Mouse (Mus musculus): ENCODE results near the gene Kif4. TPM values are rescaled to one million over a fixed set of nuclear protein-coding genes. Genes with fewer than 3 reads are reported as not detected.

The Kif4 gene
- polyA plus RNA-seq, 1 experiment from 2014 or later = 22.0 TPM

GRCm38 (mm10) chrX:100638477-100638876, 12.9 kb downstream of the Kif4 start:
- no peak overlapping the region for H3K9ac ChIP-seq
- 68% methylated on average over 8 of the region's 8 CpGs for WGBS
- no peak overlapping the region for H3K4me2 ChIP-seq
- no peak overlapping the region for H3K4me3 ChIP-seq
- no peak for ATAC-seq (ENCODE audit: extremely low read depth, insufficient number of reproducible peaks, low FRiP score, low TSS enrichment)
- no peaks in the 10 kb centered on the region for H3K4me1 ChIP-seq
- no peaks in the 10 kb centered on the region for H3K27me3 ChIP-seq (replicated peaks)
- no peaks in the 10 kb centered on the region for H3K9me3 ChIP-seq
- H3K27ac ChIP-seq (replicated peaks) = no peak overlapping the region
- H3K36me3 ChIP-seq = peaks cover 69% of the 10 kb centered on the region

- Histone ChIP-seq H3K4me3 (no peak overlapping the region), H3K27me3 (replicated peaks) (no peaks in the 10 kb centered on the region; the same call in 1 of the 2 replicates), H3K4me2 (no peak overlapping the region), H3K9me3 (no peaks in the 10 kb centered on the region; the same call in 1 of the 2 replicates), H3K9ac (no peak overlapping the region), H3K4me1 (no peaks in the 10 kb centered on the region), H3K36me3 (0 out of 2 replicates have a peak, but pooled peaks cover 8% of the 10 kb centered on the region), H3K27ac (replicated peaks) (no peak overlapping the region)
- ATAC-seq (ENCODE audit: extremely low read depth, insufficient number of reproducible peaks, low FRiP score, low TSS enrichment) = no peak
Measured at GRCm38 (mm10) chrX:100652848-100653247, 27.3 kb downstream of the Kif4 start.

- H3K36me3 ChIP-seq = peaks cover 28% of the 10 kb centered on the region
- H3K4me1 ChIP-seq = no peaks in the 10 kb centered on the region
- no peaks in the 10 kb centered on the region for H3K9me3 ChIP-seq
- H3K27me3 ChIP-seq (replicated peaks) = no peaks in the 10 kb centered on the region
- H3K27ac ChIP-seq (replicated peaks) = no peak overlapping the region
- no peak for ATAC-seq (ENCODE audit: extremely low read depth, insufficient number of reproducible peaks, low FRiP score, low TSS enrichment)
- H3K9ac ChIP-seq = no peak overlapping the region
- 87% methylated on average over 2 of the region's 2 CpGs for WGBS
- H3K4me3 ChIP-seq = no peak overlapping the region
- H3K4me2 ChIP-seq = no peak overlapping the region
Measured at GRCm38 (mm10) chrX:100664825-100665224, 39.3 kb downstream of the Kif4 start.

GRCm38 (mm10) chrX:100678204-100678603, 52.7 kb downstream of the Kif4 start:
- WGBS = 91% methylated on average over 3 of the region's 3 CpGs
- Histone ChIP-seq H3K4me1 (no peaks in the 10 kb centered on the region), H3K4me3 (no peak overlapping the region)

GRCm38 (mm10) chrX:100686527-100686926, 61.0 kb downstream of the Kif4 start:
- Histone ChIP-seq H3K36me3 (peaks cover 30% of the 10 kb centered on the region), H3K9ac (no peak overlapping the region), H3K4me1 (no peaks in the 10 kb centered on the region), H3K27ac (replicated peaks) (no peak overlapping the region), H3K27me3 (replicated peaks) (peaks cover 11% of the 10 kb centered on the region), H3K4me3 (no peak overlapping the region), H3K4me2 (no peak overlapping the region), H3K9me3 (no peaks in the 10 kb centered on the region)
- ATAC-seq (ENCODE audit: extremely low read depth, insufficient number of reproducible peaks, low FRiP score, low TSS enrichment) = no peak
- WGBS = 41% methylated on average over 3 of the region's 3 CpGs

More at GRCm38 (mm10) chrX:100678204-100678603, 52.7 kb downstream of the Kif4 start:
- H3K4me2 ChIP-seq = no peak overlapping the region
- no peak overlapping the region for H3K9ac ChIP-seq
- ATAC-seq (ENCODE audit: extremely low read depth, insufficient number of reproducible peaks, low FRiP score, low TSS enrichment) = no peak
- H3K27me3 ChIP-seq (replicated peaks) = peaks cover 4% of the 10 kb centered on the region; the same call in 1 of the 2 replicates
- H3K36me3 ChIP-seq = peaks cover 48% of the 10 kb centered on the region
- H3K9me3 ChIP-seq = no peaks in the 10 kb centered on the region
- H3K27ac ChIP-seq (replicated peaks) = no peak overlapping the region

GRCm38 (mm10) chrX:100687360-100688032, 62.0 kb downstream of the Kif4 start:
- Histone ChIP-seq H3K36me3 (peaks cover 31% of the 10 kb centered on the region), H3K27ac (replicated peaks) (no peak overlapping the region), H3K4me1 (no peaks in the 10 kb centered on the region), H3K27me3 (replicated peaks) (peaks cover 11% of the 10 kb centered on the region), H3K9ac (no peak overlapping the region), H3K9me3 (no peaks in the 10 kb centered on the region), H3K4me3 (no peak overlapping the region), H3K4me2 (no peak overlapping the region)
- no peak for ATAC-seq (ENCODE audit: extremely low read depth, insufficient number of reproducible peaks, low FRiP score, low TSS enrichment)
- WGBS = 81% methylated on average over 6 of the region's 6 CpGs

GRCm38 (mm10) chrX:100688033-100688370, 62.5 kb downstream of the Kif4 start:
- H3K27me3 ChIP-seq (replicated peaks) = peaks cover 11% of the 10 kb centered on the region
- no peak for ATAC-seq (ENCODE audit: extremely low read depth, insufficient number of reproducible peaks, low FRiP score, low TSS enrichment)
- 88% methylated on average over 5 of the region's 5 CpGs for WGBS
- no peak overlapping the region for H3K4me3 ChIP-seq
- no peaks in the 10 kb centered on the region for H3K9me3 ChIP-seq
- H3K36me3 ChIP-seq = peaks cover 35% of the 10 kb centered on the region
- no peak overlapping the region for H3K4me2 ChIP-seq
- no peak overlapping the region for H3K9ac ChIP-seq
- no peaks in the 10 kb centered on the region for H3K4me1 ChIP-seq
- no peak overlapping the region for H3K27ac ChIP-seq (replicated peaks)

- ATAC-seq (ENCODE audit: extremely low read depth, insufficient number of reproducible peaks, low FRiP score, low TSS enrichment) = no peak
- WGBS = 94% methylated on average over 4 of the region's 4 CpGs
- no peaks in the 10 kb centered on the region for H3K9me3 ChIP-seq
- H3K4me2 ChIP-seq = no peak overlapping the region
- no peaks in the 10 kb centered on the region for H3K4me1 ChIP-seq
- H3K4me3 ChIP-seq = no peak overlapping the region
- H3K27me3 ChIP-seq (replicated peaks) = no peaks in the 10 kb centered on the region; the same call in 1 of the 2 replicates
- no peak overlapping the region for H3K9ac ChIP-seq
- H3K27ac ChIP-seq (replicated peaks) = no peak overlapping the region
- peaks cover 55% of the 10 kb centered on the region for H3K36me3 ChIP-seq
Measured at GRCm38 (mm10) chrX:100696776-100697175, 71.2 kb downstream of the Kif4 start.

GRCm38 (mm10) chrX:100708032-100708431, 82.5 kb downstream of the Kif4 start:
- Histone ChIP-seq H3K9me3 (no peaks in the 10 kb centered on the region), H3K27ac (replicated peaks) (no peak overlapping the region), H3K9ac (no peak overlapping the region), H3K36me3 (peaks cover 48% of the 10 kb centered on the region), H3K27me3 (replicated peaks) (no peaks in the 10 kb centered on the region), H3K4me3 (no peak overlapping the region), H3K4me2 (no peak overlapping the region), H3K4me1 (no peaks in the 10 kb centered on the region)
- no peak for ATAC-seq (ENCODE audit: extremely low read depth, insufficient number of reproducible peaks, low FRiP score, low TSS enrichment)
- 79% methylated on average over 6 of the region's 6 CpGs for WGBS

- Histone ChIP-seq H3K9ac (no peak overlapping the region), H3K4me3 (no peak overlapping the region), H3K27ac (replicated peaks) (no peak overlapping the region), H3K36me3 (peaks cover 85% of the 10 kb centered on the region), H3K27me3 (replicated peaks) (no peaks in the 10 kb centered on the region), H3K9me3 (no peaks in the 10 kb centered on the region), H3K4me1 (no peaks in the 10 kb centered on the region), H3K4me2 (no peak overlapping the region)
- 80% methylated on average over 6 of the region's 6 CpGs for WGBS
- no peak for ATAC-seq (ENCODE audit: extremely low read depth, insufficient number of reproducible peaks, low FRiP score, low TSS enrichment)
Measured at GRCm38 (mm10) chrX:100716173-100716572, 90.6 kb downstream of the Kif4 start.

- Histone ChIP-seq H3K4me3 (no peak overlapping the region), H3K4me1 (peaks cover 24% of the 10 kb centered on the region; the same call in 1 of the 2 replicates), H3K4me2 (no peak overlapping the region), H3K27ac (replicated peaks) (no peak overlapping the region), H3K36me3 (peaks cover 30% of the 10 kb centered on the region), H3K27me3 (replicated peaks) (peaks cover 26% of the 10 kb centered on the region), H3K9me3 (no peaks in the 10 kb centered on the region), H3K9ac (no peak overlapping the region)
- 20% methylated on average over 1 of the region's 1 CpGs for WGBS
- no peak for ATAC-seq (ENCODE audit: extremely low read depth, insufficient number of reproducible peaks, low FRiP score, low TSS enrichment)
Measured at GRCm38 (mm10) chrX:100728947-100729346, 103.4 kb downstream of the Kif4 start.

GRCm38 (mm10) chrX:100729665-100730188, 104.2 kb downstream of the Kif4 start, which contains the start of gene Gdpd2:
Gdpd2 (plus strand) TSS chrX:100729873.
- no peak for ATAC-seq (ENCODE audit: extremely low read depth, insufficient number of reproducible peaks, low FRiP score, low TSS enrichment)
- Histone ChIP-seq H3K9me3 (no peaks in the 10 kb centered on the region), H3K4me2 (peak within 1 kb of the TSS; percentile 64), H3K4me1 (peaks cover 24% of the 10 kb centered on the region; the same call in 1 of the 2 replicates), H3K4me3 (peak within 1 kb of the TSS; percentile 28), H3K27ac (replicated peaks) (no peak within 1 kb of the TSS), H3K36me3 (peaks cover 28% of the 10 kb centered on the region), H3K9ac (peak within 1 kb of the TSS; percentile 52; the same call in 1 of the 2 replicates), H3K27me3 (replicated peaks) (peaks cover 32% of the 10 kb centered on the region)
- WGBS = 14% methylated on average over 8 of the region's 8 CpGs
